Mouse (Mus musculus): ENCODE data around the gene Rabif.
"Not testable (repeated sequence)": the region's sequence is repeated elsewhere in the genome, so short reads cannot be mapped to it uniquely, and the experiment has no call there.

Rabif gene

DNA sequence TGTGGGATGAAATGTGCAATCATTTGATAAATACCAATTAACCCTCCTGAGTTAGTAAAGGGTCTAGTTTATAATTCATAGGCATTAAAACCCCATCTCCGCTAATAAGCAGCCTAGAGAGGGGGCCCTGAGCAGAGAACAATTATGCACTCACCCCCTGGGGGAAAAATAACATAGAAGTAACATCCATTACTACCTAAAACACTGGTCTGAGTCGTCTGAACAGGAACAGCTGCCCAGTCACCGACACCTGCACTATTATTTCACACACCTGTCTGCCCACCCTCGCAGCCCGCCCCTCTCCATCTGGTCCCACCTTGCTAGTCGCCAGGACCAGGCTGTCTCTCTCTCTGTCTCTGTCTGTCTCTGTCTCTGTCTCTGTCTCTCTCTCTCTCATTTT lies 18.1 kb downstream of the Rabif start:
- no peak for DNase-seq (ENCODE audit: low spot score)

DNA sequence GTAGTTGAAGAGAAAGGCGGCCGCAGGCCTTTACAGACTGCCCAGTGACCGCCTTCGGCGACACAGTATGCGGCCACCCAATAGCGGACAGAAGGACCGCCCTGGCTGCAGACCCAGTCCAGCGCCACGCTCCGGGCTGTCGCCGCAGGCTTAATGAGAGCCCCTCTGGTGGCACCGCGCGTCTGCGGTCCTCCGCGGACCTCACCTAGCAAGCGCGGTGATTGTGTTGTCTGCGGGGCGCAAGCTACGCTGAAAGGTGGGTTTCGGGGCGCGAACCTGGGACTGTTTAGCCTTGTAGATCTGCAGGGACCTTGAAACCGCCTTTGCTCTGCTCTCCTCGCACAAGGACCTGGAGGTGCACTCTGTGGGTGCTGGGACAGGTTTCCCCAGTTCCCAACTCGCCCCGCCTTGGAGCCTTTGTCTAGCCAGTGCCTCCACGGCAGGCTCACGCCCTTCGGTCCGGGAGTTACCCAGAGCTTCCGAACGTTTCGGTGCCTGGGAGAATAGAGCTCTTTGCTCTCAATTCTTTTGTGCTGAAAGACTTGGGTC lies 18.9 kb downstream of the Rabif start:
- peak; percentile 58 for DNase-seq (ENCODE audit: low spot score)

DNA sequence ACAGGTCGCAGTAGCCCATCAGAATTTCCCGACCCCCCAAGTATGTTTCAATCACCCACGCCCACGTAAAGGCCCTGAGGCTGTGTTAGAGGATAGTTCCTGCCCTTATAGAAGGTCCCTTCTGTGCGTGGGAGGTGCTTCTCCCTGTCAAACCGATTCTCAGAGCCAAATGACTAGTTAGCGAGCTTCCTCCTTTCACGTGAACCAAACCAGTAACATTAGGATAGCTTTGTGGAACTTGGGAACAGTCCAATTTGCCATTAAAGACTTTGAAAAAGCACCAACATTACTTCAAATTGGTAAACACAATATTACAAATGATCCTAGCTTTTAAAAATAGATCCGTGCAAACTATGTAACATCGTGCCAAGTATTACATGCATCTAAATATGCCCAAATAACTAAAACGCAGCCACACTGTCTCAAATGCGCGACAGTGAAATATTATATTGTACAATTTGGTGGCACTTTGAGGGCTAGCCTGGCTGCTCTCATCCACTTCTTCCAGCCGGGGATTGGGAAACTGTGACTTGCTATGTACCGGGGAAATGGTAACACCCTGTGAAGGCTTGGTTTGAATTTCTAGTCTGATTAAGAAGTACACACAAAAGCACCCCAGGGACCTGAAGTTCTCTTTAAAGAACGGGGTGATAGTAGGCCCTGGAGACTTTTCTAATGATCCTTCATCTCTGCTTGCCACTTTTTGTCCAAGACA lies 19.6 kb downstream of the Rabif start:
- DNase-seq (ENCODE audit: low spot score): no peak

DNA sequence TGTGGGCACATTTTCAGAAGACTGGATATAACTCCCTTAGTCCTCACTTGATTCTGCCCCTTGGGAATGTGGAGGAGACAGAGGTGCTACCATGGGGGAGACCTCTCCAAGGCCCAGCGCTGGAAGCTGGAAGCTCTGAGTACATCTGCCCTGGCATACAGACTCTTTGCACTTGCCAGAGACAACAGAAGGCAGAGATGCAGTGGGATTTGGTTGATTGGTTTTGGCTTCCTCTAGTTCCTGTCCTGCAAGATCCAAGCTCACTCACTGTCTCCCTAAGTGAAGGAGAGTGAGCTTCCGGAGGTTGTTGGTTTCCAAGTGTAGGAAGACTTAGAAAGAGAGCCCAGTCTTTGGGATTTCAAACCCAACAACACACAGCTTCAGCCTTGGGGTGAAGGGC lies 21.4 kb downstream of the Rabif start:
- DNase-seq (ENCODE audit: low spot score): no peak

DNA sequence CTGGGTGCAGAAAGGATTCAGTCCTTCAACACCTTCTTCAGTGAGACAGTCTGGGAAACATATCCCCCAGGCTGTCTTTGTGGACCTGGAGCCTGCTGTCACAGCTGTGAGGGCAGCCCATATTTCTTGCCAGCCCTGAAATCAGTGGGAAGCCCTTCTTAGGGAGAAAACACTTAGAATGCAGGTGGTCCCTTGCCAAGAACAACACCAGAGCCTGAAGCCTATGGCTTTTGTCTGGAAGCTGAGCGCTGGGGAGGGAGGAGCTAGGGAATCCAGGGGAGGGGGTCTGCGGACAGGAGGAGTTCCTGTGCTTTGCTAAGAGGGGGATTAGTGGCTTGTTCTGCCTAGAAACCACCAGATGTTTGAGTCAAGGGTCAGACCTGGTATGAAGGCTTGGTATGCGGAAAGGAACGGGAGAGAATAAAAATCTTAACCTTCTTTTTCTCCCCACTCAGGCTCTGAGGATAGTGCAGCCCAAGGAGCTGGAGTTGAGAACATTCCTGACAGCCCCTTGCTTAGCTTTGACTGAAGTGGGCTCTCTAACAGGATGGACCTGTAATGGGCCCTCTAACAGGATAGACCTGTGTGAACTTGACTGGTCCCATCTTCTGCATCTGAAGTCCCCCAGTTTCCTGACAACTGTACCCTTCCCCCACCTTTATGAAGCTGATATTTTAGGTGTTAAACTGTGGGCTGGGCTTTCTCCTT lies 22.2 kb downstream of the Rabif start:
- DNase-seq (ENCODE audit: low spot score): peak; percentile 40

DNA sequence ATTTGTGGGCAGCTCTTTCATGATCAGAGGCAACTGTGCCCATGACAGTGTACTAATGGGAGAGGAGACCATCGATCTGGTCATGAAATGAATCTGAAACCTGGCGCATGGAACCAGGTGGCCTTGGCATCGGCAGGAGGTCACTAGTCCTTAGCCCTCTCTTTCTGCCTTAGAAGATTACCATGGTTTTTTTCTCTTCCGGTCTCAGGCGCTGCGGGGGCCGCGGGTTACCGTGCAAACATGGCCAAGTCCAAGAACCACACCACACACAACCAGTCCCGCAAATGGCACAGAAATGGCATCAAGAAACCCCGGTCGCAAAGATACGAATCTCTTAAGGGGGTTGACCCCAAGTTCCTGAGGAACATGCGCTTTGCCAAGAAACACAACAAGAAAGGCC lies 23.4 kb downstream of the Rabif start:
- not testable (repeated sequence) for DNase-seq (ENCODE audit: low spot score)

DNA sequence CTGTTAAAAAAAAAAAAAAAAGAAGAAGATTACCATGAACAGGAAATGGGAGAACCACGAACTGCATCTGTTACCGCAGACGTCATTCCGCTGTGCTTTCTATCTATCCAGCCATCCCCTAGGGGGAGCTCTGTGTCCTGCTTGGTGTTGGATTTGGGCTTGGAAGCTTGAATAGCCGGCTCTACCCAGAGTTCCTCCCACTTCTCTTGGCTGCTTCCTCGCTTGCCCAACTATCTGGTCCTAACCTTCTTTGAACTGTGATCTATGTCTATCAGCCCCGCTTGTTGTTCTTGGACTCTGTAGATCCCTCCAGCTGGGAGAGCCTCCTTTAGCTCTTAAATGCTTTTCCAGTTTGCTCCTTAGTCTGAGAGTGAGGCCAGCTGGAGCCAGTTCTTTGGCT lies 24.2 kb downstream of the Rabif start:
- DNase-seq (ENCODE audit: low spot score): peak; percentile 88

DNA sequence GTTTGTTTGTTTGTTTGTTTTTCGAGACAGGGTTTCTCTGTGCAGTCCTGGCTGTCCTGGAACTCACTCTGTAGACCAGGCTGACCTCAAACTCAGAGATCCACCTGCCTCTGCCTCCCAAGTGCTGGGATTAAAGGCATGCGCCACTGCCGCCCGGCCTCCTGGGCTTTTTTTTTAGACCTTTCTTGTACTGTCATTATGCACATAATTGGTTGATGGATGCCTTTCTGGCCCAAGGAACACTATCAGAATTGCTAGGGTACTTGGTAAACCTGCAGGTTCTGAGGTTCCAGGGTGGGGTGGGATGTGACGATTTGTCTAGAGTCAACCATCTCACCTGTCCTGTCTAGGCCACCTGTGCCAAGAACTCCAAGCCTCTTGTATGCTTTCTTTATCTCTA lies 24.8 kb downstream of the Rabif start:
- DNase-seq (ENCODE audit: low spot score): not testable (repeated sequence)

DNA sequence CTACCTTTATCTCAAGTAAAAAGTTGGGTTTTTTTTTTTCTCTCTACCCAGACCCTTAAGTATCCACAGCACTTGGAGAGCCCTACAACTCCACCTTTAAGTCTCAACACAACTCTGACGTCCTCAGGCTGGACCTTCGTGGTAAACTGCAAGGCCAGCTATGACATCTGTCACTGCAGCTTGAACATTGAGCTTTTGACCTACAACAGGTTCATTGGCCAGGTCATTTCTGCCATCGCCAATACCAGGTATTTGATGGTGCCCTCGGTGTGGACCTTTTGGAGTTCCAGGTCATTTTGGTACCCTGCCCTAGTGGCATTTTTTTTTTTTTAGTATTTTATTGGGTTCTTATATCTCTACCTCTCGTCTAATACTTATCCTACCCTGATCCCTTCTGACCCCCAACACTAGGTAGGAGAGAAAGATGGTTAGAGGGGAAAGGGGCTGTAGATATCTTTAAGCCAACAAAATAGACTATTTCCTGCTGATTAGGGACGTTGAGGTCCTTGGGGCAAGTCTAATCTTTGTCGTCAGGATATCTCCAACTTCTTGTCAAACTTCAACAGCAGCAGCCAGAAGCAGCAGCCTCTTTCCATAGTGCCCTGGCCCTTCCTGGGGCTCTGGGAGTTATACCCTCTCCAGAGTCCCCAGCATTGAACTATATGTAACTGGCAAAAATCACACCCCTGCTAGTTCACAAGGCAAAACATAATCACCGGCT lies 25.7 kb downstream of the Rabif start:
- DNase-seq (ENCODE audit: low spot score): no peak

DNA sequence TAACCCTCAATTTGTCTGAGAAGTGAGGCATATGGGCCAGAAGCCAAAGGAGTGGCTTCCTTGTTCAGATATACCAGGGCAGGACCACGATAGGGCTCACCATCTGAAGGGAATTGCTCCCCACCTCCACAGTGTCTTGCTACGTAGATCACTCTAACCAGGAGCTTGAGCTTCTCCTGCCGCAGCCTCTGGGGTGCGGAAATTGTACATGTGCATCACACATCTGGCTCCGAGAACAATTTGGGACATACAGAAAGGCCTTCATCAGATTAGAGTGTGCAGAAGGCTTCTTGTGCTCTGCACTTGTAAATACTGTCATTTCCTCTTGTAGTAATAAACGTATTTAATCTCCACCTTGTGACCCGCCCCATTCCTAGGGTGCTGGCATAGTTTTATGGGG lies 26.7 kb downstream of the Rabif start:
- no peak for DNase-seq (ENCODE audit: low spot score)

DNA sequence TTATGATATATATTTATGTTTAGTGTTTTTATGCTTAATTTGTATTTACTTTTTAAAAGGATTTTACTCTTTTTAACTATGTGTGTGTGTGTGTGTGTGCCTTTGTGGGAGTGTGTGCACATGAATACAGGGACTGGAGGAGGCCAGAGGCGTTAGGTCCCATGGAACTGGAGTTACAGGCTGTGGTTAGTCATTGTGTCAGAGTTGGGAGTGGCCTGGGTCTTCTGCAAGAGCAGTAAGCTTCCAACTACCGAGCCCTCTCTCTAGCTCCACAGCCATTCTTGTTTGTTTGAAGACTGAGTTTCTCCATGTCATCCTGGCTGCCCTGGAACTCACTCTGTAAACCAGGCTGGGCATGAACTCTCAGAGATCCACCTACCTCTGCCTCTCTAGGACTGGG lies 27.9 kb downstream of the Rabif start:
- no peak for DNase-seq (ENCODE audit: low spot score)

DNA sequence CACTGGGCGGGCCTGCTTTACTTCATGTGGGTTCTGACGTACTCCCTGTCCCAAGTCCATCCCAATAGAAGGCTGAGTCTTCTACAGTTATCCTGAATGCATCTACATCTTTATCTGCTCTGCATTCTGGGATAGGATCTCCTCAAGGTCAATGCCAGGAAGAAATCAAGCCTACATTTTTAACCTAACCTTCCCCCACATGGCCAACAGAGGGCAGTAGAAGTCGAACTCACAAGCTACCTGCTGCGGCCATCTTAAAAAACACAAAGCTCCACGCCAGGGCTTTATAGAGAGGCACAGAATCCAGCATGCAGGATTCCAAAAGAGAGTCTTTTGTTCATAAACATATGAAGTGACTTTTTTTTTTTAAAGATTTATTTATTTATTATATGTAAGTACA lies 30.0 kb downstream of the Rabif start:
- DNase-seq (ENCODE audit: low spot score): peak; percentile 22

DNA sequence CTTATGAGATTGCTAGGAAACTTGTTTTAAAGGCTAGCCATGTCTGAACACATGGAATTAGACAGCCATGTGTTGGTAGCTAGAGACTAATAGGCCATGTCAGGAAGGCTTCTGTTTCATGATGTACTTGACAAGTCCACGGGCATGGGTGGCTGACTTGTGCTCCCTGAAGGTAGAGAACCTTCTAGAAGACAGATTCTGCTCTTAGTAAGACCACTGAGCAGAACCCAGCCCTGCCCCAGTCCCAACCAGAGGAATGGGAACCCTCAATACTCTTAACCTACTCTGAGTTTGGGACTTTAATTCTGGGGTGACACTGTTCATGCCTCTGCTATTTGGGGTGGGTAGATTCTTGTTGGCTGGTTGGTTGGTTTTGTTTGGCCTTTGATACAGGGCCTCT lies 30.6 kb downstream of the Rabif start:
- no peak for DNase-seq (ENCODE audit: low spot score)

DNA sequence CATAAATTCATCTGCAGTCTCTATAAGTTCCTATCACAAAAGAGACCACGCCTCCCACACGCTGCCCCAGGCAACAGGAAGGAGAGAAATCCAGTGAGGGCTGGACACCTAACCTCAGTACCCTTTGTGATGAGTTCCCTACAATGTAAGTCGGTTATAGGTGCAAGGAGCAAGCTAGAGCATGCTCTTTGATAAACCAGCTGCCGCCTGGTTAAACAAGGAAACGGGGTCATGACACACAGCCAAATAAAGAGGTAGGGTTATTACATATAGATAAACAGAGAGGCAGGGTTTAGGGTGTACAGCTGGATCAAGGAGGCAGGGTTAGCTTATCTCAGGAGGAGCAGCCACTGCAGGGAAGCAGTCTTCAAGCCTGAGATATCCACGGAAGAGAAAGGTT lies 32.3 kb downstream of the Rabif start:
- DNase-seq (ENCODE audit: low spot score): no peak

DNA sequence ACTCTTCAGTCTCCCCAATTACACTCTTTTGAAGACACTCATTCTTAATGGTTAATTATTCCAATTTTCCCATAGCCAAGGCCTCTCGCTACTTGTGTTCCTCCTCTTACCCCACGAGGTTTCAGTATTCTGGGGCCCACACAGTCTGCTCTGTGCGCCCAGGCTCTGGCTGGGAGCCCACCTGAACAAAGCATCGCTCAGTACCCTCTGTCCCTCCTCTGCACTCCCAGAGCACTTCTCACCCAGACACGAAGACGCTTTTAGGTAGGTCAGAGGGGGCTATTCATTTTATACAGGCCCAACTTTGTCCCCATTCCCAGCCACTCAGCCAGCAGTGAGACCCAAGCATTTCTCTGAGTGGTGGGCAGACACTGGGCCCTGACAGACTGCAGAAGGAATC lies 36.2 kb downstream of the Rabif start:
- DNase-seq (ENCODE audit: low spot score): no peak

DNA sequence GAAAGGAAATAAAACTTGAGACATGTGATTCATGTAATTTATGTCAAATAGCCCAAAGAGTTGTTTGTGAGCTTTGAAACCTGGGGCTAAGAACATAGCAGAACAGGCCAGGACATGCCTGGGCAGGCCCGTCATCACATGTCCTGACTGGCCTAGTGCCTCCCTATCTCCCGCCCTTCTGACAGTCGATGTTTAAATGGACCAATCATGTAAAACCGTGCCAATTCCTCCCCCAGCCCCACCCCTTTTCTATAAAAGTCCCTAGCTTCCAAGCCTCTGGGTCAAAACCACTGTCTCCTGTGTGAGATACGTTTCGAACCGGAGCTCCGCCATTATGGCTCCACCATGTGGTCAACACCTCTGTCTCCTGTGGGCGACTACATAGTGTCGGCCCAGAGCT lies 39.3 kb downstream of the Rabif start:
- not testable (repeated sequence) for DNase-seq (ENCODE audit: low spot score)

DNA sequence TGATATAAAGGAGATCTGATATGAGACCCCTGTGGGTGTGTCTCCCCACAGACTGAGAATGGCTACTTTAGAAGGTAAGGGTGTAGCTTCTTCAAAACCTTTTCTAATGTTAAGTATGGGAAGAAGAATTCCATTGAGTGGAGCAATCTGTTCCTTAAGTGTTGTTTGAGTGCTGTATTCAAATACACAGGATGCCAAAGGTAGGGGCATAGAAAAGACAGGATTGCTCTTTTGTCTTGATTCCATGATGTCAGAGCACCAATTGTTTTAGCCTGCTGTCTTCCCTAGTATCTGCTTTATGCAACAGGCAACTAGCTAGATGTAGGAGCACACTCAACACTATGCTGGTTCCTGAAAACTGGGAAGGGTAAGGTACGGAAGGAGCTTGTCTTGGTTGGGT lies 40.6 kb downstream of the Rabif start:
- no peak for DNase-seq (ENCODE audit: low spot score)

DNA sequence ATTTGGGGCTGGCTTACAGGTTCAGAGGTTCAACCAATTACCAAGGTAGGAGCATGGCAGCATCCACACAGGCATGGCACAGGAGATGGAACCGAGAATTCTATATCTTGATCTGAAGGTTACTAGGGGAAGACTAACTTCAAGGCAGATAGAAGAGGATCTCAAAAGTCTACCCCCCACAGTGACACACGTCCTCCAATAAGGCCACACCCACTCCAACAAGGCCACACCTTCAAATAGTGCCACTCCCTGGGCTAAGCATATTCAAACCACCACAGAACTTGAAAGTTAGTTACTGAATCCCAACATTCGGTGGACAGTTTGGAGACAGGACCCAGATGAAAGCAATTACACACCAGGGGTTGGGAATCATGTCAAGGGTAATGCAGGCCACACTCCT lies 41.1 kb downstream of the Rabif start:
- DNase-seq (ENCODE audit: low spot score): no peak

DNA sequence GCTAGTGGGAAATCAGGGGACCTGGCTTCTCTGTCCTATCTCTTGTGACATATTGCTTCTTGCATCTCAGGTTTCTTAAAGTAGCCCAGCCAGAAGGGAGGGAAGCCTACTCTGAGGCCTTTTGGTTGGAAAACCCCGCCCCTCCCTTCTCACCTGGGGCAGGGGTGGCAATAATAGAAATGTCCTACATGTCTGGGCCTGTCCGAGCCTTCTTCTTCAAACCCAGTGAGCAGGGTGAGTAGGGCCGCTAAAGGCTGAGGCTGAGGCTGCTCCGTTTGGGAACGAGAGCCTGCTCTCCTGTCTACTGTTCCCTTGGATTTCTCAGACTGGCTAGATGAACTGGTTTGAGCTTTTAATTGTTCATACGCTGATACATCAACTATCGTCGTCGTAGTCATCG lies 46.2 kb downstream of the Rabif start:
- no peak for DNase-seq (ENCODE audit: low spot score)

DNA sequence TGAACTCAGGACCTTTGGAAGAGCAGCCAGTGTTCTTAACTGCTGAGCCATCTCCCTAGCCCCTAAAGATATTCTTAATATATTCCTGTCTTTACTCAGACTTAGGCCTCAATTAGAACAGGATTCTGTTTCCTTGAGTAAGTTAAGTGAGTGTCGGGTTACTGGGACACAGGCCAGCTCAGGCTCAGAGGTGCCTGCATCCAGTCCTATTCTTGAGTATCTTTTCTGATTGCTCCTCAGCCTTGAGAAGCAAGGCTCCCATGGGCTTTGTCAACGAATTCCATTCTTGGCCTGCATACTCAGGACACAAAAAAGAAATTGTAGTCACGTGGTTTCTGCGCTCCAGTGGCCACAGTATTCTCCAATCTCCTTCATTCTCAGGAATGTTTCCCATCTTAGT lies 53.8 kb downstream of the Rabif start:
- no peak for DNase-seq (ENCODE audit: low spot score)

DNA sequence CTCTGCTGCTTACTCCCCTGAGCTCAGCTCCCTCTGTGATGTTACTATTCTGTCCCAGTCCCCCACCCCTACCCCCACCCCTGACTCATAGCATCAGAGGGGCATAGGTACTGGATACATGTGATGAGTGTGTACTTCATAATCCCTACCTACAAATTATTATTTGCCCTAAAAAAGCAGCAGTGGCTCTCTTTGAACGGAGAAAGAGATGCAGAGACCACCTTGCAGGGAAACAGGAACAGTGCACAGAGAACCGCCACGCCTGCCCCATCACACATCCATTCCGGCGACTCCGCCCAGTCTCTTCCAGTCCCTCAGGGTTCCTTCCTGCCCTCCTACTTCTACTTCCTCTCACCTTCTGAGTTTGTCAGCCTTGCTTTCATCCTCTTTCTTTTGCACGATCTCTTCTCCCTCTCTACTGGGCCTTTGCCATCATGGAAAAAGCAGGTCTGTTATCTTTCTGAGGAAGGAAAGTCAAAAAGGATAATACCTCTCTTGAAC lies 55.2 kb downstream of the Rabif start, which contains the start of gene Mgat4e:
TSS of gene Mgat4e (minus strand) at position 51 of the 501 bp plus-strand sequence.
- no peak for DNase-seq (ENCODE audit: low spot score)

DNA sequence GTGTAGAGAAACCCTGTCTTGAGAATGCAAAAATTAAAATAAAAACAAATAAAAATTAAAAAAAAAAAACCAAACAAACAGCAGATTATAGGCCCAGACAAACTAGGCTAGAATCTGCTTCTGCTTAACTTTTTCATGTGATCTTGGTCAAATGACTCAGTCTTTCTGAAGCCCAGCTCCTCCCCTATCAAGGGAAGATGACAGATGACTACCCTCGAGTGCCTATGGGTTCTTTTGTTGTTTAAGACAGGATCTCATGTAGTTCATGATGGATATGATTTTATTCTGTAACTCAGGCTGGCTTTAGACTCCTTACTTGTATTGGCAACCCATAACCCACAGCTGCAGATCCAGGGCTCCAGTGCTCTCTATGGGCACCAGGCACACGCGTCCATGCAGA lies 57.4 kb downstream of the Rabif start:
- no peak for DNase-seq (ENCODE audit: low spot score)

DNA sequence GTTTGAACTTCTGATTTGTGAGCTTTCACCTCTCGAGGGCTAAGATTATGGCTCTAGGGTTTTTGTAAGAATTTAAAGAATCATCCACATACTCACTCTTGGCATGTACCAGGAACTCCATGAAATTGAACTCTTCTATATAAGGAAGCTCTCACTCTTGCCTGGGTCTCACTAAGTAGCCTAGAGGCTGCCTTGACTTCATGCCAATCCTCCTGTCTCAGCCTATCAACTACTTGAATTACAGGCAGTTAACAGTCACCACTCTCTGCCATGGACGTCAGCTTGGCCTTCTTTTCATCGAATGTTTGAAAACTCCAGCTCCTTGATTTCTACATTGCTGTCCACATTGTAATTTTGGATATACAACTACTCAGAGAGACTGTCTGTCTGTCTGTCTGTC lies 57.9 kb downstream of the Rabif start:
- no peak for DNase-seq (ENCODE audit: low spot score)
